Mouse (Mus musculus) induced T-regulatory cell, adult 2 months (primary cell): ENCODE measurements around the gene Gm21258.
"Not testable (repeated sequence)": the region's sequence is repeated elsewhere in the genome, so short reads cannot be mapped to it uniquely, and the experiment has no call there.

Experiments used
- DNase-seq: peaks from one replicate; pipeline ENCODE4 v3.0.0-alpha.2; 2012; ENCODE audit warnings: low read depth

The Gm21258 gene

DNA sequence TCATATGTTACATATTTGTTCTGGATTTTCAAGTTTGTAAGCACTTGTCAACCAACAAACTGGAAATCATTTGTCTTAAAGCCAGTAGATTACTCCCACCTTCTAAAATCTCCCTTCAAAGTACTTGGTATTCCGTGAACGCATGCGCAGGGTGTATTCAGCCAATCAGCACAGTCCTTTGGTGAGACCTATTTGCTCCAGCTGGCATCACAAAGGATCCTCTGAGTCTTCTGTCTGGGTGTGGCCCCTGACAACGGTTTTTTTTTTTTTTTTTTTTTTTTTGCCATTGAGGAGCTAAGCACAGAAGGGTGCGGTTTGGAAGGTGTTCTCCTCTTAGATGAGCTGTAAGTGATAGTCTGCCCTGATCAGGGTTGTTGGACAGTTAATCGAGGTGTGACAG, at the start of gene Gm21258:
Gm21258 (plus strand) TSS at position 301 of the 400 bp plus-strand sequence.
- not testable (repeated sequence) for DNase-seq
